Mouse (Mus musculus): ENCODE measurements at regions not wholly inside any gene's neighbourhood (a gene's known extent, or its start where the extent isn't known, plus 50 kb on each side); places are given as distances from the start of the nearest gene placed in this dataset.

GRCm38 (mm10) chr8:24283901-24284405 is 441.7 kb downstream of the Adam3 start:
- no peak for DNase-seq

DNA sequence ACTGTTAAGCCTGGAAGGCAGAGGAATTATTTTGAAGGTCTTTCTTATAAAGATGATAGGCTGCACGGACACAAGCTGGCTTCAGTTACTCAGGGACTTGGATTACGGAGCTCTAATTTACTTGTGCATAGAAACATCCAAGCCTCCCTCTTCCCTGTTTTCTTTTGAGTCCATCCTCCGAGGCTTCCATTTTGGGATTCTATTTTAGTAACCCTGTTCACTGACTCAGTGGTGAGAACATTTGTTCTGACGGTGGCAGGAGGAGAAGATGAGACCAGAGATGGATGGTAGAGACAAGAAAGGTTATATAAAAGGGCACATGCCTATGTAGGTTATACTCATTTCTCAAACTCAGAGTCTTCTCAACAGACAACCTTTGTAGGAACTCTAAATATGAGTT is 445.4 kb downstream of the Adam3 start:
- DNase-seq: no peak

- no peak for DNase-seq
These were observed 447.3 kb downstream of the Adam3 start for GRCm38 (mm10) chr8:24278391-24278790.

- no peak for DNase-seq
These were observed 464.3 kb downstream of the Adam3 start for GRCm38 (mm10) chr8:24261359-24261758.

DNA sequence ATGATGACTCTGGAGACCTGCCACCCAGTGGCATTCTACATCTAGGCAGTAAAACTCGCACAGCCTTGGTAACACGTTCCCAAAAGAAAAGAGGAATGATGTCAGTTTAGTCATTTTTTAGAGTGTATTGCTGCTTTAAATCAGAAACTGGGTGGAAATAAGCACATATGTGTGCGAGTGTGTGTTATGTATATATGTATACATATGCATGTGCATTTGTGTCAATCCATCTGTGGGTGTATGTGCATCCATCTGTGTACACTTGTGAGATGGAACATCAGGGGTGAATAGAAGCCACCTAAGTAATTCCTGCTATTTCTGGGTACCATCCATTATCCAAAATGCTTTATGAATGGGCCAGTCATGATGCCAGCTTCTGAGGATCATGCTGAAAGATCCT is 467.0 kb downstream of the Adam3 start:
- DNase-seq: no peak

DNA sequence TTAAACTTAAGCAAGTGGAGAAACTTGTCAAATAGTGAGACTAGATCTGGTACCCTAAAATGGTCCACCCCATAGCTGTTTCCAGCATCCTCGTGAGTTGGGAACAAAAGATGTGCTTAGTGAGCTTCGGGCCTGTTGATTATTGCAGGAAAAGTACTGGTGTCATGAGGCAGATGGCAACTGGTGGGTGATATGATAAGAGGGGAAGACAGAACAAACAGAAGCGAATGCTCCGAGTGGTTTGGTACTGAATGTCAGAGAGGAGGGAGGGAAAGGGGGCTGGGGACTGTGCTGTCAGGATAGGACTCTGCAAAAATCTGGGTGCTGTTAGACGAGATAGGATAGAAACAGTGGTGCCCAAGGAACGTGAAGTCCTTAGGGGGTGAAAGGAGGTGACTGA is 483.4 kb downstream of the Adam3 start:
- no peak for DNase-seq

DNA sequence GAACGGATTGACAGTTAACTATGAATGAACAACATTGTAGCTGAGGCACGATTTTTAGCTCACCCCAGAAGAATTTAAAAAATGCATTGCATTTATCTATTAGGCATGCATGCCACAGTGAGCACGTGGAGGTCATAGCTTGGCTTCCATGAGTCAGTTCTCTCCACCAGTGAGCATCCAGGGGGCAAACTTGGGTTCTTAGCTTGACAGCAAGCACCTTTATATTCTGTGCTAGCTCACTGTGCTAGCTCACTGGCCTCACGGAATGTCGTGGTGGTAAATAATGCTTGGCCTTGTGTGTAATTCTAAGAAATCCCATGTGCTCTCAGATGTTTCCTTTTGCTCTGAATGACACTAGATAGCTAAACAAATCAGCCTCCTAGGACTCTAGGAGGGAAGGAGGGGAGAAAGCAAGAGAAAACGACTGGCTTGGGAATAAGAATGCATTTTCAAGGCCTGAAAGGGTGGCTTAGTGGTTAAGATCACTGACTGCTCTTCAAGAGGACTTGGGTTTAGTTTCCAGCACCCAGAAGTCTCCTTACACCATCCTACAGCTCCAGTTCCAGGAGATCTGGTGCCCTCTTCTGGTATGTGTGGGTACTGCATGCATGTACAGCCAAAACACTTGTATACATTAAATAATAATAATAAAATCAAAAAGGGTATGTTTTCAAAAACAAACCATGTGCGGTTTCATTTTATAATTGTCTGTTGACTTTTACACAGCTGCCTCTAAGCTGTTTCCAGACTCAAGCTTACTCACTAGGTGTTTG is 485.3 kb downstream of the Adam3 start:
- DNase-seq: no peak

GRCm38 (mm10) chr8:24234981-24235380 is 490.7 kb downstream of the Adam3 start:
- no peak for DNase-seq

- no peak for DNase-seq
These were observed 497.5 kb downstream of the Adam3 start for GRCm38 (mm10) chr8:24228148-24228547.

DNA sequence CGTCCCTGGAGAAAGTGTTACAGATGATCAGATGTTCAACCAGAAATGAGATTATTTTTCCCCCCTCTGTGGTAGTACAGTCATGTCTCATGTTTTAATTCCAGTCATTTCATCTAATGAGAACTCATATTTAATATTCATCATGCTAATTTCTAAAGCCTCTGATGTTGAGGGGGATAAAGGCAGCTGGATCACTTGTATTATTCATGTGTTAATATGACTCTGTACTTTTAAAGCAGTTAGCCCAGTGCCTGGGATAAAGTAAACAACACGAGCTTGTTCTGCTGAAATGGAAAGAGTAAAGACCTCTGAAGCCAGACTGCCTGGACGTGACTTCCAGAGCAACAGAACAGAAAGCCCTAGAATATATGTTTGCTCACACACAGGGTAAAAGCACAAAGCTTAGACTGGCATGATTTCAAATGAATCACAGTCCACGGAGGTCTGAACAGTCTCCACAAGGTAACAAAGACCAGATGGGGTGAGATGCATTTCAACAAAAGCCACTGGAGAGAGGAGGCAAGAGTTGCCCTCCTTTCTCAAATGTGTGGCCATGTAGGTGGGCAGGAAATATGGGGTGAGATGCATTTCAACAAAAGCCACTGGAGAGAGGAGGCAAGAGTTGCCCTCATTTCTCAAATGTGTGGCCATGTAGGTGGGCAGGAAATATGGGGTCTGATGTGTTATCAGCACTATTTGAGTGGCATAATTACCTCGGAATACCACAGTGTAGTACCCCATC is 498.1 kb downstream of the Adam3 start:
- no peak for DNase-seq

DNA sequence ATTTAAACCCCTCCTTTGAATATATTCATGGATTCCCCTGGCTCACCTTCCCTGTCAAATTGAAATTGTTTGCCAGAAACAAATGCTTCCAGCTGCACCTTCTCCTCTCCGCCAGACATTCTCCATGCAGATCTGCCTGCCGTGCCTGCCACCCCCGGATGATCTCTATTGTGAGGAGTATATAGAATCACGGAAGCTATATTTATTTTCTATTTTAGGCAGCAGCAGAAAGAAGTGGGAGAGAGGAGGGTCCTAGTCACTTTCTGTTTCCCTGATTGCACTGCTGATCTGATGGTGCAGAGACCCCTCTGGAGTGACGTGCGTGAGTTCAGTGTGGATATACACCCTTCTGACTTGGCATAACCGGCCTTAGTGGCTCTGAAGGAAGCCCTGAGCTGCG is 505.4 kb downstream of the Adam3 start:
- no peak for DNase-seq

GRCm38 (mm10) chr8:24216655-24217054 is 509.0 kb downstream of the Adam3 start:
- no peak for DNase-seq

DNA sequence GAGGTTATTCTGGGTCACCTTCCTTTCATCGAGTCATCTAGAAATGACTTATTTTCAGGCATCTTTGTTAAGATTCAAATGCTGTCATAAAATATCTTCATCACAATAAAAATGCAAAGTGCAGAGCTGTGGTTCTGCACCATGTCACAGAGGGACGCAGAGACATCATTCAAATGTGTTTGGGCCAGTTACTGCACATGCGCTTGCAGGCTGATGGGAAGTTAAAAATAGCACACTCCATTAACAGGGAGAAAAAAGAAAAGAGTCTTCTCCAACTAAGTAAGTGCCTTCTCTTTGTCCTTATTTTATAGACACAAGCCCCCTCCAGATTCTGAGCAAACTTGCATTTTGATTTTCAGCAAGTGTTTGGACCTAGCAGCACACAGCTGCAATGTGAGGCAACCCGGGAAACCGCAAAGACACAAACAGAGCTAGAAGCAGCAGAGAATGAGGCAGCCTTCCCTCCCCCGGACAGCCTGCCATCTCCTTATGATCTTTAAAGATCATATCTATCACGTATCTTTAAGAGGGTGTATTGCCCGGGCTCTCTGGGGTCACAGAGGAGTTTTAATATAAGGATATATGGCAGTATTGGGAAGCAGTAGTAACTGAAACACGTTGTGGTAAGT is 510.0 kb downstream of the Adam3 start:
- no peak for DNase-seq

- DNase-seq: no peak
These were observed 511.3 kb downstream of the Adam3 start for GRCm38 (mm10) chr8:24214315-24214714.

DNA sequence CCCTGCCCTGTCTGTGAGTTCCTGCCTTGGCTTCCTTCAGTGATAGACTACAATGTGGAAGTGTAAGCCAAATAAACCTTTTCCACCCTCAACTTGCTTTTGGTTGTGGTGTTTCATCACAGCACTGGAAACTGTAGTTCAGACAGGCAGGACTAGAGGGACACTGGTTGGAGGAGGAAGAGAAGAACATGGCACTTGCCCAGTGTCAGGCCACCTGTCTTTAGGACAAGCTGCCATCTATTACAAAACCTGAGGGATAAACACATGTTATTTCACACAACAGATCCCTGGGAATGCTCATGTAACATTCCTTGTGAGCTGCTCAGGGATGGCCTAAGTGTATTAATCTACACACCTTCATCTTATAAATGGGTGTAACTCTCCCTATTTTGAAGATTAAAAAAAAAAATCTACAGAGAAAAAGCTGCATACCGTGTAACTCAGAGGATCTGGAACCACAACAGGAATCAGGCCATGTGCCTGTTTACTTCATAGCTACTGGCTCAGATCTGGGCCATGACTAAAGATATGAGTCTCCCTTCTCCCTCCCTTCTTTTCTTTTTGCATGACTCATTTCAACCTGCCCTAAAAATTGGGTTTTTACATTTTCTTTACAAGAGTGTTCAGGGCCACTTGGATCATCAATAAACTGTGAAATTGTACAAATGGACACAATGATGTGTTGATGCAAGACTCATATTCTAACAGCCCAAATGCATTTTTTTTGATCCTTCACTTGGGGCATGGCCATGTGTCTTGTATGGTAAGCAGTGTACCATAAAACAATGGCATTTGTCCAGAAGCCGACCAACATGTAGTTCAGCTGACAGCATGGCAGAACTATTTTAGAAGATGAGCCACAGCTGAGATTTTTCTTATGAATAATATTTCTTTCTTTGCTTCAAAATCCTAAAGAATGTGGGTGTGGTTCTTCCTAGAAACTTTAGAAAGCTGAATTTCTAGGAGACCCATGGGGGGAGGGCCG is 513.1 kb downstream of the Adam3 start:
- DNase-seq: no peak

- no peak for DNase-seq
These were observed 514.6 kb downstream of the Adam3 start for GRCm38 (mm10) chr8:24211091-24211490.
